23 mouse cellular contexts compared by ENCODE assay signal in genomic region chr5:115513246-115513645, GRCm38 (mm10). TPM values are rescaled to one million over a fixed set of nuclear protein-coding genes. Genes with fewer than 3 reads are reported as not detected.
DNase-seq lines count a peak whose midpoint lies in the region; ATAC-seq and TF ChIP-seq lines count a peak whose summit lies in the region.
"Had no signal": no experiment of that assay in that cellular context is flagged by ENCODE, and none has a peak within 500 bp of the region (broad histone marks: within the 10 kb centered on the region; RNA-seq: fewer than 3 reads in every experiment).

No protein-coding gene starts in this region.

- no peak for DNase-seq in heart, adult 2 months
- DNase-seq in heart, postnatal 10 days = no peak
- peak; percentile 70 for DNase-seq in liver, adult 2 months (ENCODE audit: extremely low read depth, low read depth, low spot score)
- peak; percentile 51 for DNase-seq in midbrain, embryonic 11.5 days (ENCODE audit: low spot score, missing footprints)
- no peak for DNase-seq in midbrain, embryonic 14.5 days
- DNase-seq in ovary, adult 18-20 months (ENCODE audit: low spot score) = no peak
- DNase-seq: adrenal gland, postnatal 10 days; cerebellum, adult 11-12 months; cerebellum, adult 9-10 months; cerebellum, postnatal 25 days; forebrain, postnatal 0 days; gastrocnemius, postnatal 36 days had no signal

- peaks cover 13% of the 10 kb centered on the region for H3K79me2 ChIP-seq in heart, adult 2 months (replicated peaks; ENCODE audit: control insufficient read depth, insufficient read depth, low read length)
- H3K79me2 ChIP-seq in liver, adult 2 months (ENCODE audit: control insufficient read depth, insufficient read depth, low read length) = peaks cover 43% of the 10 kb centered on the region

- no peak overlapping the region for H3K4me2 ChIP-seq in liver, embryonic 12.5 days
- H3K4me2 ChIP-seq in midbrain, embryonic 11.5 days = no peak overlapping the region
- no peak overlapping the region for H3K4me2 ChIP-seq in midbrain, embryonic 14.5 days (ENCODE audit: low read length)
- H3K4me2 ChIP-seq: forebrain, embryonic 13.5 days; hindbrain, embryonic 15.5 days had no signal

- TF ChIP-seq POLR2A in heart, adult 2 months (IDR thresholded peaks at IDR 0.05; ENCODE audit: insufficient read depth, low read depth, low read length) = no peak
- TF ChIP-seq POLR2A in liver, adult 2 months (IDR thresholded peaks at IDR 0.05; ENCODE audit: extremely low read depth, insufficient read depth, low read length) = no peak

- ATAC-seq in liver, embryonic 12.5 days = no peak
- ATAC-seq in midbrain, embryonic 11.5 days (ENCODE audit: low FRiP score) = no peak
- no peak for ATAC-seq in midbrain, embryonic 14.5 days (ENCODE audit: low FRiP score, low TSS enrichment)
- ATAC-seq: forebrain, embryonic 13.5 days; forebrain, postnatal 0 days had no signal

- no peak for TF ChIP-seq EP300 in heart, adult 2 months (IDR thresholded peaks at IDR 0.05; ENCODE audit: insufficient read depth, low read depth, low read length)

- intact Hi-C loops in heart, adult 2 months (cut with DNase I) = no loop called here
- intact Hi-C loops in heart, postnatal 10 days (cut with DNase I) = no loop called here

- H3K4me3 ChIP-seq in heart, adult 2 months = no peak overlapping the region
- H3K4me3 ChIP-seq in liver, adult 2 months (ENCODE audit: insufficient read depth, low read depth, low read length) = no peak overlapping the region
- no peak overlapping the region for H3K4me3 ChIP-seq in liver, embryonic 12.5 days
- H3K4me3 ChIP-seq in midbrain, embryonic 11.5 days (ENCODE audit: low read depth, low read length) = no peak overlapping the region
- H3K4me3 ChIP-seq in midbrain, embryonic 14.5 days (replicated peaks; ENCODE audit: low read depth, low read length) = no peak overlapping the region
- H3K4me3 ChIP-seq: forebrain, embryonic 13.5 days; hindbrain, embryonic 15.5 days had no signal

- H3K36me3 ChIP-seq in heart, adult 2 months (ENCODE audit: control insufficient read depth, insufficient read depth, low read length) = no peaks in the 10 kb centered on the region; the same call in 1 of the 2 replicates
- H3K36me3 ChIP-seq in liver, adult 2 months (ENCODE audit: control insufficient read depth, insufficient read depth, low read length) = no peaks in the 10 kb centered on the region
- H3K36me3 ChIP-seq in liver, embryonic 12.5 days = no peaks in the 10 kb centered on the region
- H3K36me3 ChIP-seq in midbrain, embryonic 11.5 days (ENCODE audit: control insufficient read depth, insufficient read depth, low read length) = no peaks in the 10 kb centered on the region
- H3K36me3 ChIP-seq in midbrain, embryonic 14.5 days (ENCODE audit: control insufficient read depth, insufficient read depth, low read length) = no peaks in the 10 kb centered on the region
- H3K36me3 ChIP-seq: hindbrain, embryonic 15.5 days had no signal

- WGBS in heart, adult 2 months = 80% methylated on average over 14 of the region's 14 CpGs
- 42% methylated on average over 14 of the region's 14 CpGs for WGBS in liver, adult 2 months
- WGBS in liver, embryonic 12.5 days (ENCODE audit: insufficient replicate concordance) = 84% methylated on average over 14 of the region's 14 CpGs
- WGBS in midbrain, embryonic 11.5 days = 95% methylated on average over 14 of the region's 14 CpGs
- 97% methylated on average over 14 of the region's 14 CpGs for WGBS in midbrain, embryonic 14.5 days

- no peaks in the 10 kb centered on the region for H3K27me3 ChIP-seq in heart, adult 2 months (ENCODE audit: control insufficient read depth, insufficient read depth, low read length)
- no peaks in the 10 kb centered on the region for H3K27me3 ChIP-seq in liver, adult 2 months (ENCODE audit: control insufficient read depth, insufficient read depth, low read length)
- no peaks in the 10 kb centered on the region for H3K27me3 ChIP-seq in liver, embryonic 12.5 days (replicated peaks)
- H3K27me3 ChIP-seq in midbrain, embryonic 11.5 days (ENCODE audit: control insufficient read depth, insufficient read depth, low read length) = no peaks in the 10 kb centered on the region
- no peaks in the 10 kb centered on the region for H3K27me3 ChIP-seq in midbrain, embryonic 14.5 days (ENCODE audit: control insufficient read depth, insufficient read depth, low read length)
- H3K27me3 ChIP-seq: hindbrain, embryonic 15.5 days had no signal

- H3K4me1 ChIP-seq in heart, adult 2 months (ENCODE audit: control insufficient read depth, insufficient read depth, low read length) = peaks cover 33% of the 10 kb centered on the region
- peaks cover 50% of the 10 kb centered on the region for H3K4me1 ChIP-seq in liver, adult 2 months (ENCODE audit: control insufficient read depth, insufficient read depth, low read length)
- H3K4me1 ChIP-seq in liver, embryonic 12.5 days = peaks cover 71% of the 10 kb centered on the region
- peaks cover 16% of the 10 kb centered on the region for H3K4me1 ChIP-seq in midbrain, embryonic 11.5 days (ENCODE audit: control insufficient read depth, insufficient read depth, low read length)
- peaks cover 16% of the 10 kb centered on the region for H3K4me1 ChIP-seq in midbrain, embryonic 14.5 days (ENCODE audit: control insufficient read depth, insufficient read depth, low read length)

- peak overlapping the region; percentile 12; the same call in 1 of the 2 replicates for H3K27ac ChIP-seq in heart, adult 2 months
- peak overlapping the region; percentile 92 for H3K27ac ChIP-seq in liver, adult 2 months (replicated peaks; ENCODE audit: insufficient read depth, low read depth, low read length)
- H3K27ac ChIP-seq in liver, embryonic 12.5 days = no peak overlapping the region
- H3K27ac ChIP-seq in midbrain, embryonic 11.5 days (ENCODE audit: low read depth, low read length) = no peak overlapping the region
- H3K27ac ChIP-seq in midbrain, embryonic 14.5 days (replicated peaks; ENCODE audit: low read depth, low read length) = no peak overlapping the region
- H3K27ac ChIP-seq: forebrain, embryonic 13.5 days; hindbrain, embryonic 15.5 days had no signal

- H3K9ac ChIP-seq in heart, adult 2 months (ENCODE audit: low read depth, low read length) = no peak overlapping the region
- H3K9ac ChIP-seq in liver, adult 2 months (ENCODE audit: low read depth, low read length) = no peak overlapping the region
- no peak overlapping the region for H3K9ac ChIP-seq in liver, embryonic 12.5 days
- H3K9ac ChIP-seq in midbrain, embryonic 11.5 days (ENCODE audit: low read length) = no peak overlapping the region
- H3K9ac ChIP-seq in midbrain, embryonic 14.5 days (replicated peaks; ENCODE audit: low read length) = no peak overlapping the region
- H3K9ac ChIP-seq: forebrain, embryonic 13.5 days; forebrain, postnatal 0 days; hindbrain, embryonic 15.5 days had no signal

- TF ChIP-seq CTCF in heart, adult 2 months (IDR thresholded peaks at IDR 0.05) = no peak
- no peak for TF ChIP-seq CTCF in liver, adult 2 months (IDR thresholded peaks at IDR 0.05; ENCODE audit: low read depth, low read length)

- no peaks in the 10 kb centered on the region for H3K9me3 ChIP-seq in liver, embryonic 12.5 days (replicated peaks)
- no peaks in the 10 kb centered on the region for H3K9me3 ChIP-seq in midbrain, embryonic 11.5 days (ENCODE audit: control insufficient read depth, low read length)
- H3K9me3 ChIP-seq in midbrain, embryonic 14.5 days (ENCODE audit: control insufficient read depth, low read length) = no peaks in the 10 kb centered on the region
- H3K9me3 ChIP-seq: forebrain, embryonic 13.5 days; hindbrain, embryonic 15.5 days had no signal

RNA-seq across cellular contexts. Expression of gene Pxn, which starts 6.8 kb away (rescaled TPM):
- 10 to 100 TPM; 35.9 to 37.1 TPM for total RNA-seq in heart, adult 2 months (2021)
- polyA plus RNA-seq in heart, adult 2 months (2012; rRNA removed) = 51.9 and 56.5 TPM in 2 replicates
- 10 to 100 TPM; 58.9 to 64.7 TPM for total RNA-seq in heart, postnatal 10 days (2021)
- 10.5 and 15.2 TPM in 2 replicates for total RNA-seq in liver, adult 2 months (2014; rRNA removed)
- polyA plus RNA-seq in liver, adult 2 months (2012; rRNA removed) = 33.6 and 40.2 TPM in 2 replicates
- polyA plus RNA-seq in liver, embryonic 12.5 days (2016; fragmentation: Nextera tagmentation; extraction: Ambion mirVana) = 17.4 and 20.1 TPM in 2 replicates
- 7.3 and 7.7 TPM in 2 replicates for polyA plus RNA-seq in midbrain, embryonic 11.5 days (2014; fragmentation: Nextera tagmentation; extraction: Ambion mirVana)
- 10.9 and 11.3 TPM in 2 replicates for polyA plus RNA-seq in midbrain, embryonic 14.5 days (2014; fragmentation: Nextera tagmentation; extraction: Ambion mirVana)

RNA-seq across cellular contexts. Expression of gene Sirt4, which starts 28.7 kb away (rescaled TPM):
- total RNA-seq in heart, adult 2 months (2021) = 10 to 100 TPM; 15.3 to 18.8 TPM
- polyA plus RNA-seq in heart, adult 2 months (2012; rRNA removed) = 25.1 and 31.3 TPM in 2 replicates
- 10 to 100 TPM; 14.3 to 20.2 TPM for total RNA-seq in heart, postnatal 10 days (2021)
- 11.5 and 15.0 TPM in 2 replicates for total RNA-seq in liver, adult 2 months (2014; rRNA removed)
- polyA plus RNA-seq in liver, adult 2 months (2012; rRNA removed) = 26.1 and 26.6 TPM in 2 replicates
- polyA plus RNA-seq in liver, embryonic 12.5 days (2016; fragmentation: Nextera tagmentation; extraction: Ambion mirVana) = 6.3 and 7.5 TPM in 2 replicates
- polyA plus RNA-seq in midbrain, embryonic 11.5 days (2014; fragmentation: Nextera tagmentation; extraction: Ambion mirVana) = 16.2 and 18.9 TPM in 2 replicates
- 23.8 and 25.9 TPM in 2 replicates for polyA plus RNA-seq in midbrain, embryonic 14.5 days (2014; fragmentation: Nextera tagmentation; extraction: Ambion mirVana)

RNA-seq across cellular contexts. Expression of gene Rplp0, which starts 46.0 kb away (rescaled TPM):
- 100 to 1,000 TPM; 587 to 705 TPM for total RNA-seq in heart, adult 2 months (2021)
- polyA plus RNA-seq in heart, adult 2 months (2012; rRNA removed) = 1,240 and 1,274 TPM in 2 replicates
- 100 to 1,000 TPM; 788 to 793 TPM for total RNA-seq in heart, postnatal 10 days (2021)
- total RNA-seq in liver, adult 2 months (2014; rRNA removed) = 709 and 835 TPM in 2 replicates
- 607 and 623 TPM in 2 replicates for polyA plus RNA-seq in liver, adult 2 months (2012; rRNA removed)
- 1,698 and 1,725 TPM in 2 replicates for polyA plus RNA-seq in liver, embryonic 12.5 days (2016; fragmentation: Nextera tagmentation; extraction: Ambion mirVana)
- polyA plus RNA-seq in midbrain, embryonic 11.5 days (2014; fragmentation: Nextera tagmentation; extraction: Ambion mirVana) = 1,161 and 1,182 TPM in 2 replicates
- polyA plus RNA-seq in midbrain, embryonic 14.5 days (2014; fragmentation: Nextera tagmentation; extraction: Ambion mirVana) = 1,038 and 1,071 TPM in 2 replicates

RNA-seq across cellular contexts. Expression of gene Pla2g1b, which starts 47.2 kb away (rescaled TPM):
- total RNA-seq in heart, adult 2 months (2021) = not detected
- not detected in 2 replicates for polyA plus RNA-seq in heart, adult 2 months (2012; rRNA removed)
- total RNA-seq in heart, postnatal 10 days (2021) = not detected
- 0.40 and 2.7 TPM in 2 replicates for total RNA-seq in liver, adult 2 months (2014; rRNA removed)
- polyA plus RNA-seq in liver, adult 2 months (2012; rRNA removed) = not detected in 2 replicates
- polyA plus RNA-seq in liver, embryonic 12.5 days (2016; fragmentation: Nextera tagmentation; extraction: Ambion mirVana) = 0.42 and 0.69 TPM in 2 replicates
- not detected in 2 replicates for polyA plus RNA-seq in midbrain, embryonic 11.5 days (2014; fragmentation: Nextera tagmentation; extraction: Ambion mirVana)
- polyA plus RNA-seq in midbrain, embryonic 14.5 days (2014; fragmentation: Nextera tagmentation; extraction: Ambion mirVana) = not detected in 2 replicates
- total RNA-seq: adrenal gland, postnatal 10 days; forebrain, postnatal 0 days; gastrocnemius, adult 18-20 months; gastrocnemius, postnatal 36 days; heart, adult 18-20 months; heart, postnatal 25 days had no signal
- polyA plus RNA-seq: brain, embryonic 14.5 days; C2C12; cortical plate, adult 2 months; embryonic facial prominence, embryonic 14.5 days; forebrain, embryonic 13.5 days; forebrain, postnatal 0 days; heart, embryonic 14.5 days; hindbrain, embryonic 15.5 days had no signal

RNA-seq across cellular contexts. Expression of gene Gcn1l1, which starts 51.8 kb away (rescaled TPM):
- 10 to 100 TPM; 34.2 to 40.1 TPM for total RNA-seq in heart, adult 2 months (2021)
- polyA plus RNA-seq in heart, adult 2 months (2012; rRNA removed) = 21.5 and 34.6 TPM in 2 replicates
- total RNA-seq in heart, postnatal 10 days (2021) = 10 to 100 TPM; 47.2 to 51.7 TPM
- total RNA-seq in liver, adult 2 months (2014; rRNA removed) = 14.8 and 18.3 TPM in 2 replicates
- 23.2 and 28.8 TPM in 2 replicates for polyA plus RNA-seq in liver, adult 2 months (2012; rRNA removed)
- 36.7 and 38.0 TPM in 2 replicates for polyA plus RNA-seq in liver, embryonic 12.5 days (2016; fragmentation: Nextera tagmentation; extraction: Ambion mirVana)
- polyA plus RNA-seq in midbrain, embryonic 11.5 days (2014; fragmentation: Nextera tagmentation; extraction: Ambion mirVana) = 27.6 and 32.2 TPM in 2 replicates
- 40.5 and 51.2 TPM in 2 replicates for polyA plus RNA-seq in midbrain, embryonic 14.5 days (2014; fragmentation: Nextera tagmentation; extraction: Ambion mirVana)

Comparison
In these comparisons a context has a peak if more than half of its experiments do, and no peak if none do; other contexts are left out.
1. DNase-seq: peak in liver, adult 2 months (single experiment) and midbrain, embryonic 11.5 days (single experiment); none in heart, adult 2 months (0 of 2), heart, postnatal 10 days (0 of 2), midbrain, embryonic 14.5 days (single experiment) and ovary, adult 18-20 months (single experiment).
2. H3K27ac ChIP-seq: peak in heart, adult 2 months (single experiment) and liver, adult 2 months (single experiment); none in liver, embryonic 12.5 days (single experiment), midbrain, embryonic 11.5 days (single experiment) and midbrain, embryonic 14.5 days (single experiment).